Mouse (Mus musculus) heart, postnatal 0 days (tissue): ENCODE results near the gene Sap30l.

ENCODE experiments used
- CTCF ChIP-seq: IDR thresholded peaks from 2 replicates; pipeline ENCODE4 v1.5.1; 2016; ENCODE audit warnings: antibody characterized with exemption, control low read depth, low read depth
- EP300 ChIP-seq: IDR thresholded peaks from 2 replicates; pipeline ENCODE4 v1.6.1; 2016; ENCODE audit warnings: antibody characterized with exemption, low read depth

DNA sequence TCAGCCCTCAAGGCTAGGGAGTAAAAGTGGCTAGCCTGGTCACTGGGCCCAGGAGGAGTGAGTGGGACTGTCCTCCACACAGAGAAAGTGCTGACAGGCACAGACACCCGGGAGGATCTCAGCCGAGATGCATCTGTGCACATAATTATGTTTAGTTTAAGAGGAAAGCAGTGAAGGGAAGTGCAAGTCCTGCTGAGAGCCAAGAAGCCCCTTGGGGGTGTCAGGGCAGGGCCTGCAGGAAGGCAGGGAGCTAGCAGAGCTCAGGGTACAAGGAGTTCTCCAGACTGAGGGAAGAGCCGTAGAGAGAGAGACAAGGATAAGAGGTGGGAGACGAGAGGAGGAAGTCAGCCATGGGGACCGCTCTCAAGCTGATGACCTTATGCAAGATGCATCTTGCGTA lies 25.6 kb upstream of the Sap30l start:
- TF ChIP-seq CTCF (no peak), EP300 (no peak)
